Mouse (Mus musculus): ENCODE data around the gene Olfr516. TPM values are rescaled to one million over a fixed set of nuclear protein-coding genes. Genes with fewer than 3 reads are reported as not detected.

Gene Olfr516
- polyA plus RNA-seq, 1 experiment from 2014 or later = not detected

Other genes starting within 250 kb of the Olfr516 start
- gene Olfr506, start 239.7 kb downstream of the Olfr516 start, polyA plus RNA-seq (2014; fragmentation: Nextera tagmentation; extraction: Ambion mirVana) = not detected in 2 replicates
- not detected in 2 replicates for gene Olfr507, start 228.7 kb downstream of the Olfr516 start, polyA plus RNA-seq (2014; fragmentation: Nextera tagmentation; extraction: Ambion mirVana)
- gene Olfr508, start 220.5 kb downstream of the Olfr516 start, polyA plus RNA-seq (2014; fragmentation: Nextera tagmentation; extraction: Ambion mirVana) = not detected in 2 replicates
- gene Olfr509, start 198.6 kb downstream of the Olfr516 start, polyA plus RNA-seq (2014; fragmentation: Nextera tagmentation; extraction: Ambion mirVana) = 0.05 TPM in 1 of 2 replicates, not detected in the other
- not detected in 2 replicates for gene Olfr510, start 184.1 kb downstream of the Olfr516 start, polyA plus RNA-seq (2014; fragmentation: Nextera tagmentation; extraction: Ambion mirVana)
- gene Olfr512, start 137.2 kb downstream of the Olfr516 start, polyA plus RNA-seq (2014; fragmentation: Nextera tagmentation; extraction: Ambion mirVana) = not detected in 2 replicates
- gene Olfr513, start 99.6 kb downstream of the Olfr516 start, polyA plus RNA-seq (2014; fragmentation: Nextera tagmentation; extraction: Ambion mirVana) = not detected in 2 replicates
- gene Olfr514, start 24.5 kb downstream of the Olfr516 start, polyA plus RNA-seq (2014; fragmentation: Nextera tagmentation; extraction: Ambion mirVana) = not detected in 2 replicates
- not detected in 2 replicates for gene Olfr517, start 21.9 kb upstream of the Olfr516 start, polyA plus RNA-seq (2014; fragmentation: Nextera tagmentation; extraction: Ambion mirVana)
- not detected in 2 replicates for gene Olfr518, start 34.5 kb upstream of the Olfr516 start, polyA plus RNA-seq (2014; fragmentation: Nextera tagmentation; extraction: Ambion mirVana)
- gene Olfr519, start 43.9 kb upstream of the Olfr516 start, polyA plus RNA-seq (2014; fragmentation: Nextera tagmentation; extraction: Ambion mirVana) = not detected in 2 replicates
- 0.04 TPM in 1 of 2 replicates, not detected in the other for gene Nlrp10, start 79.6 kb upstream of the Olfr516 start, polyA plus RNA-seq (2014; fragmentation: Nextera tagmentation; extraction: Ambion mirVana)
- gene Eif3f, start 83.9 kb upstream of the Olfr516 start, polyA plus RNA-seq (2014; fragmentation: Nextera tagmentation; extraction: Ambion mirVana) = 81.3 and 94.1 TPM in 2 replicates
- gene Tub, start 99.8 kb upstream of the Olfr516 start, polyA plus RNA-seq (2014; fragmentation: Nextera tagmentation; extraction: Ambion mirVana) = 39.3 and 47.4 TPM in 2 replicates
- 33.6 and 36.1 TPM in 2 replicates for gene Ric3, start 232.8 kb upstream of the Olfr516 start, polyA plus RNA-seq (2014; fragmentation: Nextera tagmentation; extraction: Ambion mirVana)